Mouse (Mus musculus) heart, postnatal 4 days (tissue): Measurements from ENCODE around the gene Hexdc. TPM values are rescaled to one million over a fixed set of nuclear protein-coding genes. Genes with fewer than 3 reads are reported as not detected.
A peak's percentile ranks its signal among the peaks of the same experiment; 100 is the strongest.

ENCODE experiments used
- DNase-seq: peaks from one replicate; pipeline ENCODE4 v3.0.0; 2021
- total RNA-seq, 2 experiments: library from RNA; stranded (reverse); gene quantifications; 2 replicates each; pipeline ENCODE4 v1.2.3; 2021

The Hexdc gene
- 10 to 100 TPM; 17.0 to 17.8 TPM for total RNA-seq

DNA sequence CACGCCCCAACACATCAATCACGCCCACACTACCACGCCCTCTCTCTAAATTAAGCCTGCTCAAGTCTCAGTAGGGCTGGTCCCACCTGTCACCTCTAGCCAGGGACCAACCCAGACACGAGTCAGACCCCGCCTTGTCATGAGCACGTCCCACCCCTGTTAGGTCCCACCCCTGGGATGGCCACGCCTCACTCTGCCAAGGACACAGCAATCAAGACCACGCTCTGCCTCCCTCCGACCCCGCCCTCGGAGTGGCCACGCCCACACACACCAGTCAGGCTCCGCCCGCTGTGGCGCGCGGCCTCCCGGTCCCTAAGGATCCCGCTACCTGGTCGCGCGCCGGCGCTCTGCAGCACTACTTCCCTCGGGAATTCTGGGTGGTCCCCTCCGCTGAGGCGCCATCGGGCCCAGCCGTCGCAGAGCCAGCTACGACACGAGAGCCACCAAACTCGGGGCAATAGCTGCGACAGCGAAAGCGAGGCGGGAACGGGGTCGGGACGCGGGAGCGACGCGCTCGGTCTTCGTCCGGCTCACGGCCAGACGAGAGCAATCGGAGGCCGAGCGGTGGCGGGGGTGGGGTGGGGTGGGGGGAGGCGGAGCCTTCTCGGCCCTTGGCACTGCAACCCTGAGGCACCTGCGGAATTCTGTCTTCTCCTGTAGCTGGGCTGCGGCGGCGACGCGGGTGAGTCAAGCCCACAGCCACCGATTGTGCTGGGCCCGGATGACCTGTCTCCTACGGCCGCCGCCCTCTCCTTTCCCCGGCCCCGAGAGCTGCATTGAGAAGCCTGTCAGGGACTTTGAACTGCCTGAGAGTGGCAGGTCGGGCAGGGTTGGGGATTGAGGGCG is at the start of gene Hexdc, which contains the start of gene Ogfod3:
TSS of gene Hexdc (plus strand) at position 273 of the 846 bp plus-strand sequence.
TSS of gene Ogfod3 (minus strand) at position 551 of the 846 bp plus-strand sequence.
- peak; percentile 97 for DNase-seq

DNA sequence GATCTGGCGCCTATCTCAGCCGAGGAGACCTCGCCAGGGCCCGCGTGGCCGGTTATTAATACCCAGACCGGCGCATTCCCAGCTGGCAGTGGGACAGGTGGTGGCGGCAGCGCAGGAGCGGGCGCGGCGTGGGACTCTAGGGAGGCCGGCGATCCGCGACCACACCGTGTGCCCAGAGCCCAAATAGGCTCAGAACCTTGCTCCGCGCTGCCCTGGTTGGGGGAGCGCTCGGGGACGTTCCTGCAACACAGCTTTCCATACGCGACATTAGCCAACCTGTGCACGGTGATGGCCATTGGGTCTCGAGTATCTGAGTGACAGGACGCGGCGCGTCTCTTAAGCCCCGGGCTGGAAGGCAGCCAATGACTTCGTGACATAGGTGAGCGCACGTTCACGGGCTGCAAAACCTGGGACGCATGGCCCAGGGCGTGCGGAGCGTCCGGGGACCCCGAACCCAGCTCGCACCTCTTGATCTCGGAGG is 47.8 kb upstream of the Hexdc start:
- peak; percentile 71 for DNase-seq

DNA sequence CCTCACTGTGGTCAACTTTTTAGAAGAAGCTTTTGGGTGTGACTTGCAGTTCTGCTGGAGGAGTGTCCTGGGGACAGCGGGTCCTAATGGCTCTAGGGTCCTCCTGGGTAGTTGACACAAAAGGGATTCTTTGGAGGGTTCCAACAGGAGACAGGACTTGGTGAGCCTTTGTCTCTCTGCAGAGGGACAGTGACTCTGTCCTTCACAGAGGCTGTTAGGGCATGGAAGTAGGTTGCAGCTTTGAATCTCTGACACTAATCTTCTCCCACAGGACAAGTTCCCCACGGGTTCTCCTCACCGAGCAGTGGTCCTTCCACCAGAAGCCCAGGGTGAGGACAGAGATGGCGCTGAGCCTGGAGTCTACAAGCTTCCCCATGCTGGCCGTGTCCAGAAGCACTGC is 44.3 kb upstream of the Hexdc start, which contains the start of gene Uts2r:
TSS of gene Uts2r (plus strand) at position 301 of the 400 bp plus-strand sequence.
- no peak for DNase-seq

DNA sequence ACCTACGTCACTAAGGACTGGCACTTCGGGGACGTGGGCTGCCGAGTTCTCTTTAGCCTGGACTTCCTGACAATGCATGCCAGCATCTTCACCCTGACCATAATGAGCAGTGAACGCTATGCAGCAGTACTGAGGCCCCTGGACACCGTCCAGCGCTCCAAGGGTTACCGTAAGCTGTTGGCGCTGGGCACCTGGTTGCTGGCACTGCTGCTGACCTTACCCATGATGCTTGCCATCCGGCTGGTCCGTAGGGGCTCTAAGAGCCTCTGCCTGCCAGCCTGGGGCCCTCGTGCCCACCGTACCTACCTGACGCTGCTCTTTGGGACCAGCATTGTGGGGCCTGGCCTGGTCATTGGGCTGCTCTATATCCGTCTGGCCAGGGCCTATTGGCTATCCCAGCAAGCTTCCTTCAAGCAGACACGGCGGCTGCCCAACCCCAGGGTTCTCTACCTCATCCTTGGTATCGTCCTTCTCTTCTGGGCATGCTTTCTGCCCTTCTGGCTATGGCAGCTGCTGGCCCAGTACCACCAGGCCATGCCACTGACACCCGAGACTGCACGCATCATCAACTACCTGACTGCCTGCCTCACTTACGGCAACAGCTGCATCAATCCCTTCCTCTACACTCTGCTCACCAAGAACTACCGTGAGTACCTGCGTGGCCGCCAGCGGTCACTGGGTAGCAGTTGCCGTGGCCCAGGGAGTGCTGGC is 43.4 kb upstream of the Hexdc start:
- DNase-seq: no peak

DNA sequence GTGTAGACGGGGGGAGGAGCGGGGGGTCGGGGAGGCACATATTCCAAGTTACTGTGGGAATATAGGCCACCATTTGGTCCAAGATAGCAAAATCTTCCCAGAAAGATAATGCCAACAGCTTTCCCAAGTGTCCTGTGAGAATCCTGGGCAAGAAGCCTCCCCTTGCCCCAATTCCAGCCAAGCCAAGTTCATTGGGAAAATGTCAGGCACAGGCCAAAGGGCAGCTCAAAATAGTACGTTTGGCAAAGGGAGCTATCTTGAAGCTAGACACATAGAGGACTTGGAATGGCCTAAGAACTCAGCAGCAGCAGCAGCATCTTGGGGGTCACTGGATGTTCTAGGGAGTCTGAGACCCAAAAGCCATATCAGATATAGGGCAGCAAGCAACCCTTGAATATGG is 40.5 kb upstream of the Hexdc start:
- DNase-seq: no peak

DNA sequence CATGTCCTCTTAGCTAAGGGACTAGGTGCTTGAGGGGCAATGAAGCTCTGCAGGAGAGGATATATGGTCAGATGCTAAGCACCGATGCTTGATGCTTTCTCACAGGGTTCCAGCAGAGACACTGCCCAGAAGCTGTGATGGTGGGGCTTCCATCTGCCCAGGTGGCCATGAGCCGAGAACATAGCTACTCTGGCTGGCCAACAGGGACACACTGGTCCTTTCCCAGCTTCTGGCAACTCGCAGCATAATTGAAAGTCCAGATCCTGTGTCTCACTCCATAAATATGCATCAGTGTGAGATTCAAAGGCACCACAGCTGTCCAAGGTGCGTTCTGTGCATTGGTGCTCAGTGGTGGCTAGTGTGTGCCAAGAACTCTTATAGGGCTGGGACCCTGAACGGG is 31.0 kb upstream of the Hexdc start:
- no peak for DNase-seq

DNA sequence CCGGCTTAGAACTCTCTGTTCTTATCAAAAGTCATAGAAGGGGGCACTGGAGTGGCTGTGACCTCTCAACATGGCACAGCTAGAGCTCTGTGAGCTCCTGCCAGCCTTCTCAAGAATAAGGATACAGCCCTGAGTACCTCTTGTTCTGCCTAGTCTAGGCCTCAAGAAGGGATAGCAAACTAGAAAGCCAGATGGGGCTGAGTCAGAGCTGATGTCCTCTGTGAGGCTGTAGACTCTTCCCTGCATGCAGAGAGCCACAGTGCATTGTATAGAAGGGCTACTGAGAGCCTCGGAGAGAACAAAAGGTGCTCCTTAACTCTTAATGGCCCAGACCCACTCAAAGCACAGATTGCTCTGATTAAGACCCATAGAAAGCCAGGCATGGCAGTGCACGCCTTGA is 30.0 kb upstream of the Hexdc start:
- DNase-seq: no peak

DNA sequence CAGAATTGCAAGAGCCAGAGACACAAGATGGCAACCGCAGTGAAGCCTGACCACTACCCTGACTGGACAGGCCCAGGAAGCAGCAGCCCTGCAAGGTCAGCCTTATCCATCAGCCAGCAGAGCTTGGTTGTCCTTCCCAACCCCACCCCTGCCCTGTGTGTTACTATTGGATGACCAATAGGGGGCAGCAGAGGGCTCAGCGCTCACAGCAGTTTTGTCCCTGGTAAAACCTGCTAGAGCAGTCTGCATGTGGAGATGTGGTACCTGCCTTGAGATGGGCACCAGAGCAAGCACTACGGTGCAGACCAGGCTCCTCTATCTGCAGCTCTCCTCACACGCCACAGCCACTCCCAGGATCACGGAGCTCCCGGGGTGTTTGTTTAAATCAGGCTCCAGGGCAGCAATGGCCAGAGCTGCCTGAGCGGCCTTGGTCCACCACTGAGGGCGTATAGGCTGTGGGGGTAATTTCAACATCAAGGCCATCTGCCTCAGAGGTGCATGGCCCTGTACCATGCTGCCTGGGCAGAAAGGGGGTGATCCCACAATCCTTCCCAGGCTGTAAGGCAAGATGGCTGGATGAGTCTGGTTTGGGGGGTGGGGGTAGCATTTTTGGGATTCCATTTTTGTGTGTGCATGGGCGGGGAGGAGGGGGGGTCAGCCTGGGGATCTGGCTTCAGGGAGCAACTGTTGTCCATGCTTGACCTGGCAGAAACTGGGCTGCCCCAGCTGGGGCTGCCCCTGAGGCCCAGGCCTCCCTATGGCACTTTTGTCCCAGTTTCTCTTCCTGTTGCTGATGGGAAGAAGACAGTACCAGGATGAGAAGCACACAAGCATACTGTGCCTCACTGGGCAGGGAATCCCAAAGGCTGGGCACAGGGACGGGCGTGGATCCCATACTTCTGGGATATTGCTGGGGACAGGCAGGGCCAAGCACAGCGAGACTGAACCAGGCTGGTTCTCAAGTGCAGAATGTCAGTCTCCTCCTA is 27.7 kb upstream of the Hexdc start:
- peak; percentile 68 for DNase-seq

DNA sequence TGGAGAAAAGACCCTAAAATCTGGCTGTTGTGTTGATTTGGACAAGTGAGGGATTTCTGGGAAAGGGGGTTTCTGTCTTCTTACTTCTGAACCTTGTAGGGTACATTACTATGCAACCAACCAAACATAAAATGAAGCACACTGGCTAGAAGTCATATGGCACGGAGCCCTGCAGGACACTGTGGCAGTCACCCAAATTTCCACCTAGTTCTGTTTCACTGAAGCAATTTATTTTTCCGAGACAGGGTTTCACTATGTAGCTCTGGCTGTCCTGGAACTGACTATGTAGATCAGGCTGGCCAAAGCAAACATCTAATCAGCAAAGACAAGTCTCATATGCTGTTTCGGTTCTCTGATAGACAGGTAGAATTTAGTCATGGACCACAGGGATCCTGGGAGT is 14.6 kb upstream of the Hexdc start:
- peak; percentile 66 for DNase-seq

DNA sequence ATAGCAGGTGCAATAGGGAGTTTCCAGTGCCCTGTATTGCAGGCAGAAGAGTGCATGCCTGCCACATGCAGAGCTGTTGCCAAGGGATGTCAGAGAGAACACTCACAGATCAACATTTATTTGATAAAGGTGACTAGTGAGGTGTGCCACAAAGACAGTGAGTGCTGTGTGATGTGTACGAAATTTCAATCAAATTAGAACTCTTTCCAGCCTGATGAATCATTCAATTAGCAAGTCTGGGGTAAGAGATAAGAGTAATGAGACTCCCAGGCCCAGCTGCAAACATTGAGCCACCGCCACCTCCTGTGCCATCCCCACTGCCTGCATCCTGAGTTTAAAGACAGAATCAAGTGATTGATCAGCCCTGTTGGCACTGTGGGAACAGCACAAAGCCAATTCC is 11.5 kb upstream of the Hexdc start:
- DNase-seq: no peak

DNA sequence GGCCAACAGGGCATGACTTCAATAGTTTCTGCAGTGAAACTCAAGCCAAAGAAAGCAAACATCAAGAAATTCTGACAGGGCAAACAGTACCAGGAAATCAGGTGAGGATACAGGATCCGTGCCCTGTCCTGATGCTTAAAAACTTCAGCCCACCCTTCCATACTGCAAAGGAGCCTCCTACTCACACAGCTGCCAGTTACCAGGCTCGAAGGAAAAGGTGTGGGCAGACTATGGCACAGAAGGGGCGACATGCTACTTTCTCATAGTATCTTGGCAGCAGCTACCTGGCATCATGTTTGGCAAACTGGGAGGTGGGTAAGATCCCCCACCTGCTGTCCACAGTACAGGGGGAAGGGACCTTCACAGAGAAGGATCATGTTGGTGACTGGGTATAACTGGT is 10.8 kb upstream of the Hexdc start:
- no peak for DNase-seq

DNA sequence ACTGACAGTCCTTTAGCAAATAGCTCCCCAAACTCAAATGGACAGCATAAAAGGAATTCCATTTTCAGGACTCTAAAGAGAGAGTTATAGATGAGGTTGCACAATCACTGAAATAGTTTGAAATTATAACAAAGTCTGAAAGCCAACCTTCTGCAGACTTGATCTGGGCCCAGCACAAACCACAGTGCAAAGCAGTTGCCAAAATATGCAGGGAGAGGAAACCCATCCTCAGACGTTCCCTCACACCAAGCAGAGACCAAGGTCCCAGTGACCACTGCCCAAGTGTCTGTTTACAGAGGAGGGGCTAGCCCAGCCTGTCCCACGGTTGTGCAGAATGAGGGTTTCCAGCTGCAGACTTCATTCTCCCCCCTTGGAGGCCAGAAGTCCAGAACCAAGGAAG is 5.6 kb upstream of the Hexdc start:
- no peak for DNase-seq

DNA sequence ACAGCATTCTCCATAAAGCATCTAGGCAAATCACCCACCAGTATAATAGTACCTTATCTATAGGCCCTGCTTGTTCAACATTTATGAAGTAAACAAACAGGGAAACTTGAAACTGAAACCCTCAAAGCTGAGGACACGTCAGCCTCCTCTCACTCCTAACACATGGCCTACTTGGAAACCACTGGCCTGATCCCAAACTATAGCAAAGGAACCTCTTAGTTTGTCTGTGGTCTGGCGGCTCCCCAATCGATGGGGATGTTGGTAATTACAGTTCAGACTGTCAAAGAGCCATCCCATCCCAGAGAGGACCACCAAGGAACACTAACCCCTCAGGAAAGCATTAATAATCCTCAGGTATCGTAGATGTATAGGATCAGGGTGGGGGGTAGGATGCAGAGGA is 4.4 kb upstream of the Hexdc start:
- DNase-seq: no peak

DNA sequence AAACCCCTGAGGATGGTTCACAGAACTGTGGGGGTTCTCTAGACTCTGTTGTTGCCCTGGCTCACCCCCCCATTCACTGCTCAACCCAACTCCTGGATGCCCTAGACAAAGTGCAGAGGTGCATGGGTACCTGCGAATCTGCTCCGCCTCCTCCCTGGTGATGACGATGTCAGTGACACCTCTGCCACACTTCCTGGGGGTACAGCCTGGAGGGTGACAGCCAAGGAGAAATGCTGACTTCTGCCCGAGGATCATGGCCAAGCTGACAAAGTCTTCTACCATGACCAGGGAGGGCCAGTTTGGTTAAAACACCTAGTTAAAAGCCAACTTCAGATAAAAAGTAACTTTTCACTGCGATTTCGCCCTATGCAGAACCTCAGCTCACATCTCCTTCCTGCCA is 3.5 kb upstream of the Hexdc start:
- DNase-seq: no peak

DNA sequence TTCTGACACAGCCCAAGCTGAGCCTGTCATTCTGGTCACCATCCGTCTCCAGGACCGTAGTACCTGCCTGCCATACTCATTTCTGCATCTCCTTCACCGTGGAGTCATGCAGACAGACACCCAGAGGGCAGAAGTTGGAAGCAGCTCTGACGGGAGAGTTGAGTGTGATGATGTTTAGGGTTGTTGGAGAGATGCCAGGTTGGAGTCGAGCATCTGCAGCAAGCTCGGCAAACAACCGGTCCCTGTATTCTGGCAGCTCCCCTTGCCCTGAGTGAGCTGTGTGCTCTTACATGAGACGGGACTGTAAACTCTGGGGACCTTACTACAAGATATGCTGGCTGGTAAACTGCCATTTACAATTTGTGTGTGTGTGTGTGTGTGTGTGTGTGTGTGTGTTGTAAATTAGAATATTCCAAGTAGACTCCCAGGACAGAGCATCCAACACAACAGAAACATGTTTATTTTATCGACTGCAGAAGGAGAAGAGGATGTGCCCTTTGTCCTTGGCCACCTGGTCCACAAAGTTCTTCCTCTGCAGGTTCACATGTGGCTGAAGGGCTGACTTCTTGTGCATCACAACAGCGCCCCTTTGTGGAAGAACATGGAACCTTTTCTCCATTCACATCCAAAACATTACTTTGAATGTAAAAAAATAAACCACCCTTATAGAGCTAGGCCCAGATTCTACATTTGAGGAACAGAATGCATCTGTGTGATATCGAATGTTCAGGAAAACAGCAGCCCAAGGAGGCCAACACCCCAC is 2.6 kb upstream of the Hexdc start:
- DNase-seq: peak; percentile 52

DNA sequence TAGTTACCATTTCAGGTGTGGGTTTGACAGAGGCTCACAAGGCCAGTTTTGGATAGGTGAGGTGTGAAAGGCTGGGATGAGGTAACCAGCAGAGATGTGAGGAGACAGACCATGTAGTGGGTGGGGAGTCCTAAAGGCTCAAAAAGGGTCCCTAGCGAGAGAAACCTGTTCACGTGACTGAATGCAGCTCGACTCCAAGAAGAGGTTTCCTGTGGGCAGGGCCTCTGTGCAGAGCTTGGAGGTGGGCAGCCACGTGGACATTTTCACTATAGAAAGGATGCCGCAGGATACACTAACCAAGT is 423 bp upstream of the Hexdc start:
- DNase-seq: no peak

DNA sequence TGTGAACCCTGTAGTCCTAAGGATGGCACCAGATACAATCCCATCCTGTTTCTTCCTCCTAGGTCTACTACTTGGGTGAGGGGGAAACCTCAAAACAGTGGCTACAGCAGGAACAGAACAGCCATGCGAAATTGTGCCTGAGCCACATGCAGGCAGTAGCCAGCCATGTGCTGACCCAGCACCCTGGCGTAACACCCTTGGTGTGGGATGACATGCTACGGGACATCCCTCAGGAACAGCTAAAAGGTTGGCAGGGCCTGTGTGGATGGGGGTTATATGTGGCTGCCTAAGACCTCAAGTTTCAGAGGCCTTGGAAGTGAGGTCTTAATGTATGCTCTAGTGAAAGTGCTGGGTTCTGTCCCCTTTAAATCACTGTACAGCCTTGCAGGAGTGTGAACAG is 12.6 kb downstream of the Hexdc start:
- no peak for DNase-seq

DNA sequence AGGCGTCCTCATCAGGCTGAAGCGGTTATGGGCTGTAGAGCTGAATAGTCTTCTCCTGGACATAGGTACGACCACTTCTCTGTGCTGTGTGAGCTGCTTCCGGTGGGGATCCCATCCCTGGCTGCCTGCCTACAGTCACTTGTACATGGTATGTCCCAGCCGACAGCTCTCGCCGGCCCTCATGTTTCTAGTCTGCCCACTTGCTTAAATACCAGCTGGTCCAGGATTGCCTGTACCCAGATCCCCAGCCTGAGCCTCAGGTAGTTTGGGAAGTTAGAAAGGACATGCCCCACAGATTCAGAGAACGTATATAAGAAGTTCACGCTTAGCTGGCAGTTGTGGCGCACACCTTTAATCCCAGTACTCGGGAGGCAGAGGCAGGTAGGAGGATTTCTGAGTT is 15.5 kb downstream of the Hexdc start:
- no peak for DNase-seq

DNA sequence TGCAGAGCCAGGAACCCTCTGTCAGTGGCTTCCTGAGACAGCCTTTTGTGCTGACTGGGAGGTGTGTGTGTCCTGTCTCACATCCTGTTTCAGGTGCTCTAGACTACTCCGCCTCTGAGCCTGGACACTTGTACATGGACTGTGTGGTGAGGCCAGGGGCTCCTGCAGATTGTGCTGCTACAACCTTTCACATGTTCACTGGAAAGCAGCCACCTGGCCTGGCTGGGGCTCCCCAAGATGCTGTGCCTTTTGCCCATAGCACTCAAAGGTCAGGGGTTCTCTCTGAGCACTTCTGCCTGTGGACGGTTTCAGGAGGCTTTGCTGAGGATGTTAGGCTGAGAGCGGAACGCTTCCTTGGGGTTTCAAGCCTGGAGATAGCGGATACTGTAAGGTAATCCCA is 16.5 kb downstream of the Hexdc start:
- no peak for DNase-seq

DNA sequence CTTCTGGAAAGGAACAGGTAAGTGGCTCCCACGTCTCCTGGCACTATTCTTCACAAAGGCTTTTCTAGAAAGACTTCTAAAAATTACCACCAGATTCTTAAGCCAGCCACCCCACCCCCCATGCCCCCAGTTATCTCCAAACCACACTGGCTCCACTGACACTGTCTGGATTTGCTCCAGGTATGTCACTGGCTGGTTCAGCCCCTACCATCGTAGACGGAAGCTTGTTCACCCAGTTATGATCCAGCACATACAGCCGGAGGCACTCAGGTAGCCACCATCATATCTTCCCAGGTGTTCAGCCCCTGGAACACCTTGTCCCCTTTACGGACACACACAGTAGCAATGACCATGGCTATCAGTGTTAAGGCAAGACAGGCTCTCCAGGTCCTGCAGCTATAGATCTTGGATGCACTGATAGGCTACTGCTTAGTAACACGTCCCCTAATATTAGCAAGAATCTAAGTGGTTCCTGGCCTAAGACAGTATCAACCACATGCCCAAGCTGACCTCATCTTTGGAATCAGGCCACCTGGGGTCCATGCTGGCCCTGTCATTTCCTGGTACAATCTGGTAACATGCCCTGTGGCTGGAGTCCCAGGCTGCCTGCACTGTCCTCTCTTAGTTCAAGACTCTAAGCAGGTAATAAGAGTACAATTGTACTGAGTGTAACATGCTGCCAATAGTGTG is 17.2 kb downstream of the Hexdc start:
- peak; percentile 65 for DNase-seq
